Mouse (Mus musculus) CH12.LX (cell line): ENCODE measurements around the gene Pcdh15. TPM values are rescaled to one million over a fixed set of nuclear protein-coding genes. Genes with fewer than 3 reads are reported as not detected.

Source experiments
- DNase-seq: peaks from one replicate; pipeline ENCODE4 v3.0.0-alpha.2; 2013; ENCODE audit errors: extremely low read depth
- H3K27ac ChIP-seq: 2 replicates; pipeline ENCODE4 v1.5.1; 2012; ENCODE audit warnings: low read depth, mild to moderate bottlenecking, control low read depth, moderate library complexity; ENCODE audit not compliant: insufficient read depth
- H3K27me3 ChIP-seq: replicated peaks from 2 replicates; pipeline ENCODE3; 2012; ENCODE audit warnings: inconsistent platforms
- H3K36me3 ChIP-seq, 2 experiments: replicated peaks in 1 of 2; 2 replicates each; pipeline versions ENCODE3 to v1.6.1; 2012; ENCODE audit warnings: inconsistent platforms in 1 of 2, low read length in 1 of 2, mild to moderate bottlenecking in 1 of 2, mixed read lengths in 1 of 2, moderate library complexity in 1 of 2; ENCODE audit not compliant: control insufficient read depth in 1 of 2, insufficient read depth in 1 of 2
- H3K4me1 ChIP-seq, 2 experiments: 2 replicates each; pipeline ENCODE4 v1.6.1; 2012; ENCODE audit warnings: inconsistent platforms in 1 of 2, moderate library complexity in 1 of 2; ENCODE audit not compliant: insufficient read depth in 2 of 2, control insufficient read depth in 1 of 2
- H3K4me2 ChIP-seq: 2 replicates; pipeline ENCODE4 v1.6.1; 2012; ENCODE audit warnings: low read depth, mild to moderate bottlenecking, control low read depth; ENCODE audit not compliant: poor library complexity, insufficient read depth, severe bottlenecking
- H3K4me3 ChIP-seq, 3 experiments: fragments of 150-350 bp in 1 of 3; sonication (generic) in 1 of 3; replicated peaks in 1 of 3; 2 replicates each; pipeline versions ENCODE3 to v1.5.1; 2011 to 2012; ENCODE audit warnings: low read depth in 2 of 3, low read length in 2 of 3, mild to moderate bottlenecking in 2 of 3, moderate library complexity in 2 of 3, control low read depth in 1 of 3, improper control_type of control experiment in 1 of 3, inconsistent platforms in 1 of 3, mixed read lengths in 1 of 3; ENCODE audit not compliant: poor library complexity in 1 of 3
- H3K79me2 ChIP-seq: replicated peaks from 2 replicates; pipeline ENCODE4 v1.6.1; 2012; ENCODE audit warnings: mild to moderate bottlenecking, moderate library complexity; ENCODE audit not compliant: control insufficient read depth, poor library complexity, insufficient read depth, severe bottlenecking; ENCODE audit errors: extremely low read depth
- H3K9ac ChIP-seq: 2 replicates; pipeline ENCODE4 v1.6.1; 2012; ENCODE audit warnings: low read depth, mild to moderate bottlenecking, control low read depth, moderate library complexity; ENCODE audit not compliant: insufficient read depth
- H3K9me3 ChIP-seq: replicated peaks from 2 replicates; pipeline ENCODE3; 2012; ENCODE audit warnings: low read length, inconsistent platforms, mixed read lengths
- BHLHE40 ChIP-seq: IDR thresholded peaks from 2 replicates; pipeline ENCODE4 v1.6.1; 2011; ENCODE audit warnings: mild to moderate bottlenecking, low read depth, low read length, improper control_type of control experiment
- CTCF ChIP-seq, 2 experiments: IDR thresholded peaks in 1 of 2; conservative IDR thresholded peaks in 1 of 2; 2 replicates each; pipeline ENCODE4 v1.5.1; 2011 to 2012; ENCODE audit warnings: low read depth in 2 of 2, low read length in 2 of 2, improper control_type of control experiment in 1 of 2, inconsistent platforms in 1 of 2, mild to moderate bottlenecking in 1 of 2, moderate library complexity in 1 of 2
- EP300 ChIP-seq: IDR thresholded peaks from 2 replicates; pipeline ENCODE4 v1.6.1; 2011; ENCODE audit warnings: low read length, improper control_type of control experiment
- IRF4 ChIP-seq: IDR thresholded peaks from 2 replicates; pipeline ENCODE4 v1.6.1; 2014; ENCODE audit warnings: low read depth, mild to moderate bottlenecking, inconsistent platforms, low read length, improper control_type of control experiment
- JUND ChIP-seq: conservative IDR thresholded peaks from 2 replicates; pipeline ENCODE4 v1.6.1; 2011; ENCODE audit warnings: low read depth, low read length, improper control_type of control experiment
- KAT2A ChIP-seq: IDR thresholded peaks from 2 replicates; pipeline ENCODE4 v1.6.1; 2012; ENCODE audit warnings: low read length, improper control_type of control experiment, inconsistent platforms; ENCODE audit not compliant: insufficient replicate concordance
- MAX ChIP-seq: IDR thresholded peaks from 2 replicates; pipeline ENCODE4 v1.6.1; 2011; ENCODE audit warnings: low read length, improper control_type of control experiment
- MAZ ChIP-seq: IDR thresholded peaks from 2 replicates; pipeline ENCODE4 v1.6.1; 2012; ENCODE audit warnings: low read depth, mild to moderate bottlenecking, inconsistent platforms, low read length, improper control_type of control experiment, moderate library complexity
- MEF2A ChIP-seq: IDR thresholded peaks from 2 replicates; pipeline ENCODE4 v1.6.1; 2014; ENCODE audit warnings: low read depth, mild to moderate bottlenecking, inconsistent platforms, low read length, improper control_type of control experiment, borderline replicate concordance
- NELFE ChIP-seq: IDR thresholded peaks from 2 replicates; pipeline ENCODE4 v1.6.1; 2011; ENCODE audit warnings: low read depth, low read length, improper control_type of control experiment
- NRF1 ChIP-seq: IDR thresholded peaks from 2 replicates; pipeline ENCODE4 v1.6.1; 2014; ENCODE audit warnings: low read depth, mild to moderate bottlenecking, inconsistent platforms, low read length, improper control_type of control experiment, moderate library complexity
- POLR2A ChIP-seq: IDR thresholded peaks from 2 replicates; pipeline ENCODE4 v1.6.1; 2011; ENCODE audit warnings: low read depth, mild to moderate bottlenecking, improper control_type of control experiment, low read length
- POLR2AphosphoS2 ChIP-seq: IDR thresholded peaks from 2 replicates; pipeline ENCODE4 v1.6.1; 2011; ENCODE audit warnings: low read depth, low read length, improper control_type of control experiment
- RAD21 ChIP-seq: IDR thresholded peaks from 2 replicates; pipeline ENCODE4 v1.6.1; 2011; ENCODE audit warnings: low read depth, mild to moderate bottlenecking, low read length, improper control_type of control experiment, moderate library complexity
- SIN3A ChIP-seq: IDR thresholded peaks from 2 replicates; pipeline ENCODE4 v1.6.1; 2012; ENCODE audit warnings: low read length, improper control_type of control experiment, inconsistent platforms
- TCF12 ChIP-seq: IDR thresholded peaks from 2 replicates; pipeline ENCODE4 v1.6.1; 2014; ENCODE audit warnings: low read depth, mild to moderate bottlenecking, inconsistent platforms, low read length, improper control_type of control experiment
- UBTF ChIP-seq: IDR thresholded peaks from 2 replicates; pipeline ENCODE4 v1.6.1; 2012; ENCODE audit warnings: low read depth, mild to moderate bottlenecking, inconsistent platforms, low read length, improper control_type of control experiment, moderate library complexity
- USF1 ChIP-seq: IDR thresholded peaks from 2 replicates; pipeline ENCODE4 v1.6.1; 2014; ENCODE audit warnings: low read depth, mild to moderate bottlenecking, inconsistent platforms, low read length, improper control_type of control experiment
- ZC3H11A ChIP-seq: IDR thresholded peaks from 2 replicates; pipeline ENCODE4 v1.6.1; 2012; ENCODE audit warnings: low read depth, mild to moderate bottlenecking, inconsistent platforms, low read length, improper control_type of control experiment
- ZKSCAN1 ChIP-seq: IDR thresholded peaks from 2 replicates; pipeline ENCODE4 v1.6.1; 2012; ENCODE audit warnings: low read depth, inconsistent platforms, low read length, improper control_type of control experiment, borderline replicate concordance
- ZMIZ1 ChIP-seq: IDR thresholded peaks from 2 replicates; pipeline ENCODE4 v1.6.1; 2012; ENCODE audit warnings: low read depth, mild to moderate bottlenecking, inconsistent platforms, low read length, improper control_type of control experiment
- ZNF384 ChIP-seq: IDR thresholded peaks from 2 replicates; pipeline ENCODE4 v1.6.1; 2012; ENCODE audit warnings: low read depth, low read length, improper control_type of control experiment, inconsistent platforms
- dilution Hi-C: fragments of 300-500 bp; cut with MboI; formaldehyde crosslinking; loops from 2 replicates; pipeline ENCODE4 v1.14.3; 2020; ENCODE audit warnings: low sequenced_read_pairs; ENCODE audit not compliant: extremely low pct_unique_long_range_greater_than_20kb, extremely low pct_ligation_motif_present
- in situ Hi-C: fragments of 300-500 bp; cut with MboI; formaldehyde crosslinking; loops from 3 replicates; pipeline ENCODE4 v1.14.3; 2019; ENCODE audit warnings: low sequenced_read_pairs, low pct_ligation_motif_present, low pct_unique_long_range_greater_than_20kb, mixed read lengths
- polyA plus RNA-seq: library from polyadenylated mRNA; unstranded; fragments of >175 nt; gene quantifications from 2 replicates; pipeline ENCODE4 v1.2.1, GENCODE M21; 2012; ENCODE audit warnings: low read depth; ENCODE audit not compliant: insufficient read length
- total RNA-seq, 2 experiments: library from RNA; depleted of rRNA; stranded (reverse); fragments of 300-350 nt in 1 of 2; fragments of >200 nt in 1 of 2; gene quantifications; 2 replicates each; pipeline ENCODE4 v1.2.3; 2012 to 2014

Gene Pcdh15
- total and polyA plus RNA-seq, 3 experiments = not detected

DNA sequence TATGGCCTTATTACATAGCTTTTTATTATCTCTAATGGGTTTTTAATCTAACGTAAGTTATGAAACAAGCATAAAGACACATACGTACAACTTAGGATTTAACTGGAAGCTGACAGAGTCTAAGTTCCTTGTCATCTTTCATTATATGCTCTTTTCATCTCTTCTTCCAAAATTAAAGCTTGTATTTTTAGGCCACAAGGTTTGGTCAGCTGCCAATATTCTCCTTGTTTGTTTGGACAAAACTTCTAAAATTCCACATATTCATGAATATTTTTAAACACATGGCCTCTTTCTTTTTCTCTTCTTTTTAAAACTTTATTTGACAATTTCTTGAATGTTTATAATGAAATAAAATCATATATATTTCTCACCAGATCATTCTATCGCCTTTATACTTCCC, 415.7 kb downstream of the Pcdh15 start:
- Histone ChIP-seq H3K79me2 (no peaks in the 10 kb centered on the region), H3K4me1 (no peaks in the 10 kb centered on the region), H3K9ac (no peak overlapping the region), H3K4me2 (no peak overlapping the region)
- TF ChIP-seq RAD21 (no peak), KAT2A (no peak), JUND (no peak), UBTF (no peak), EP300 (no peak), POLR2AphosphoS2 (no peak), ZMIZ1 (no peak), USF1 (no peak), NELFE (no peak), CTCF (conservative IDR thresholded peaks at IDR 0.05 in 1 of 2, IDR thresholded peaks at IDR 0.05 in 1 of 2; ENCODE audit: low read depth in 2 of 2, low read length in 2 of 2) (no peak)
- TF ChIP-seq, all 38 proteins: peak for 0
- no peak for DNase-seq
- Histone ChIP-seq H3K4me3 (no peak overlapping the region), H3K36me3 (no peaks in the 10 kb centered on the region), H3K27ac (no peak overlapping the region), H3K9me3 (peaks cover 24% of the 10 kb centered on the region), H3K27me3 (no peaks in the 10 kb centered on the region)
- in situ Hi-C loops (no loop called here), dilution Hi-C loops (no loop called here)

GRCm38 (mm10) chr10:73515742-73516141, 416.6 kb downstream of the Pcdh15 start:
- H3K27me3 ChIP-seq = no peaks in the 10 kb centered on the region
- H3K79me2 ChIP-seq = no peaks in the 10 kb centered on the region
- in situ Hi-C loops (no loop called here), dilution Hi-C loops (no loop called here)
- H3K4me2 ChIP-seq = no peak overlapping the region
- peaks cover 29% of the 10 kb centered on the region for H3K9me3 ChIP-seq
- no peak overlapping the region for H3K9ac ChIP-seq
- H3K4me1 ChIP-seq = no peaks in the 10 kb centered on the region
- no peak overlapping the region for H3K4me3 ChIP-seq
- no peak overlapping the region for H3K27ac ChIP-seq
- no peak for DNase-seq
- TF ChIP-seq SIN3A = no peak
- no peak for TF ChIP-seq JUND
- TF ChIP-seq POLR2AphosphoS2 = no peak
- no peak for TF ChIP-seq ZKSCAN1
- no peak for TF ChIP-seq IRF4
- no peak for TF ChIP-seq POLR2A
- TF ChIP-seq NRF1 = no peak
- TF ChIP-seq BHLHE40 = no peak
- no peak for TF ChIP-seq NELFE
- no peak for TF ChIP-seq ZNF384
- no peak for TF ChIP-seq TCF12
- no peak for TF ChIP-seq ZC3H11A
- no peak for TF ChIP-seq MAZ
- no peak for TF ChIP-seq CTCF (conservative IDR thresholded peaks at IDR 0.05 in 1 of 2, IDR thresholded peaks at IDR 0.05 in 1 of 2; ENCODE audit: low read depth in 2 of 2, low read length in 2 of 2)
- no peak for TF ChIP-seq MAX
- no peak for TF ChIP-seq MEF2A
- no peaks in the 10 kb centered on the region for H3K36me3 ChIP-seq
